In the genomic region with DNA sequence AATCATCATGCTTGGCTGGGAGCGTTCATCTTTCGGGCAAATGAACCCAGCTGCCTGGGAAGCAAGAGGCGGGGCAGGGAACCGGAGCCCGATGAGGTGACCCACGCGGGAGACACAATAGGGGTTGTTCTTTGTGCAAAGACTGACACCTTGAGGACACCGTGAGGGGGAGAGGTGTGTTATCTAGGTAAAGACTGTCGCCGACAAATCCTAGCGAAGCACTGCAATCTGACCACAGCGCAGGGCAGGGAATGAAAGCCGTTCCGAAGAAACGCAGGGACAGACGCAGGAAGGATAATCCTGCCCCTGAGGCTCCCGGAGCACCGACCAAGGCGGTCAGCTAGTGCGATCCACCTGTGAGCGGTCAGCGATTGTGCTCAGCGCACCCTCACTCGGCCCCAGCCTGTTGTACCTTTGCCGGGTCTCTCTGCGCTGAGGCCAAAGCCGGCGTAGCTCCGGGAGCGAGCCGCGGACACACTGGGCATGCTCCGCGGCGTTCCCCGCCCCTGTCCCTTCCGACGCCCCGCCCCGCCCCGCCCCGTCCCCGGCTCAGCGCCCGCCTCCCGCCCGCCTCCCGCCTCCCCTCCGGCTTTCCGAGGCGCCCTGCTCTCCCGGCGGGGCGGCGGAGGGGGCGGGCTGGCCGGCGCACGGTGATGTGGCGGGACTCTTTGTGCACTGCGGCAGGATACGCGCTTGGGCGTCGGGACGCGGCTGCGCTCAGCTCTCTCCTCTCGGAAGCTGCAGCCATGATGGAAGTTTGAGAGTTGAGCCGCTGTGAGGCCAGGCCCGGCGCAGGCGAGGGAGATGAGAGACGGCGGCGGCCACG, we compare ENCODE assay signal across 8 mouse cellular contexts. TPM values are rescaled to one million over a fixed set of nuclear protein-coding genes. Genes with fewer than 3 reads are reported as not detected.
DNase-seq lines count a peak whose midpoint lies in the region; ATAC-seq and TF ChIP-seq lines count a peak whose summit lies in the region.

TSS of gene Pten (plus strand) at position 598 of the 826 bp plus-strand sequence.

- peak; percentile 88 for DNase-seq in c-Kit-positive CD71-positive TER-119-positive erythroid progenitor cells, embryonic 14.5 days (ENCODE audit: low spot score)
- peak; percentile 96 for DNase-seq in kidney, postnatal 36 days
- DNase-seq in neural tube, embryonic 11.5 days (ENCODE audit: low spot score), result peak; percentile 96

- WGBS in forebrain, embryonic 12.5 days, result under 1% methylated on average over 61 of the region's 77 CpGs
- WGBS in heart, embryonic 16.5 days, result under 1% methylated on average over 61 of the region's 77 CpGs
- WGBS in liver, embryonic 15.5 days (ENCODE audit: insufficient replicate concordance), result under 1% methylated on average over 77 of the region's 77 CpGs
- WGBS in neural tube, embryonic 11.5 days, result under 1% methylated on average over 58 of the region's 77 CpGs
- WGBS in stomach, embryonic 16.5 days, result 0% methylated on average over 70 of the region's 77 CpGs

- no peaks in the 10 kb centered on the region for H3K4me1 ChIP-seq in ES-Bruce4 (ENCODE audit: control insufficient read depth, insufficient read depth, low read length)
- peaks cover 34% of the 10 kb centered on the region for H3K4me1 ChIP-seq in forebrain, embryonic 12.5 days
- peaks cover 17% of the 10 kb centered on the region for H3K4me1 ChIP-seq in heart, embryonic 16.5 days (ENCODE audit: control insufficient read depth, insufficient read depth, low read length)
- peaks cover 50% of the 10 kb centered on the region for H3K4me1 ChIP-seq in liver, embryonic 15.5 days (replicated peaks)
- H3K4me1 ChIP-seq in neural tube, embryonic 11.5 days (ENCODE audit: control insufficient read depth, insufficient read depth, low read length), result peaks cover 8% of the 10 kb centered on the region; the same call in 1 of the 2 replicates
- H3K4me1 ChIP-seq in stomach, embryonic 16.5 days (ENCODE audit: control insufficient read depth, insufficient read depth, low read length), result peaks cover 19% of the 10 kb centered on the region

- peak; percentile 89 for ATAC-seq in forebrain, embryonic 12.5 days (ENCODE audit: low FRiP score)
- peak; percentile 85 for ATAC-seq in heart, embryonic 16.5 days (replicated peaks; ENCODE audit: extremely low read depth, insufficient read depth, low FRiP score)
- ATAC-seq in liver, embryonic 15.5 days (ENCODE audit: insufficient read depth), result peak; percentile 87
- ATAC-seq in neural tube, embryonic 11.5 days (ENCODE audit: insufficient read depth, low FRiP score, low TSS enrichment), result peak; percentile 90
- peak; percentile 91 for ATAC-seq in stomach, embryonic 16.5 days (ENCODE audit: insufficient read depth, low FRiP score)

- H3K9ac ChIP-seq in ES-Bruce4 (ENCODE audit: low read depth, poor library complexity, severe bottlenecking), result peak within 1 kb of the TSS; percentile 97
- peak within 1 kb of the TSS; percentile 98 for H3K9ac ChIP-seq in forebrain, embryonic 12.5 days
- peak within 1 kb of the TSS; percentile 93 for H3K9ac ChIP-seq in heart, embryonic 16.5 days (ENCODE audit: low read length)
- peak within 1 kb of the TSS; percentile 97 for H3K9ac ChIP-seq in liver, embryonic 15.5 days
- H3K9ac ChIP-seq in neural tube, embryonic 11.5 days (ENCODE audit: low read length), result peak within 1 kb of the TSS; percentile 90
- peak within 1 kb of the TSS; percentile 100 for H3K9ac ChIP-seq in stomach, embryonic 16.5 days (ENCODE audit: low read length)

- TF ChIP-seq EP300 in ES-Bruce4 (IDR thresholded peaks at IDR 0.05; ENCODE audit: insufficient read depth, low read depth, low read length), result peak; percentile 81

- peaks cover 3% of the 10 kb centered on the region; the same call in 1 of the 2 replicates for H3K36me3 ChIP-seq in ES-Bruce4 (ENCODE audit: control insufficient read depth, insufficient read depth, low read length, poor library complexity, severe bottlenecking)
- H3K36me3 ChIP-seq in forebrain, embryonic 12.5 days (replicated peaks), result no peaks in the 10 kb centered on the region
- no peaks in the 10 kb centered on the region for H3K36me3 ChIP-seq in heart, embryonic 16.5 days (ENCODE audit: control insufficient read depth, insufficient read depth)
- H3K36me3 ChIP-seq in liver, embryonic 15.5 days (replicated peaks), result no peaks in the 10 kb centered on the region
- H3K36me3 ChIP-seq in neural tube, embryonic 11.5 days (ENCODE audit: control insufficient read depth, insufficient read depth, low read length), result no peaks in the 10 kb centered on the region
- no peaks in the 10 kb centered on the region for H3K36me3 ChIP-seq in stomach, embryonic 16.5 days (ENCODE audit: control insufficient read depth, insufficient read depth, low read length)

- peak within 1 kb of the TSS; percentile 92 for H3K4me2 ChIP-seq in forebrain, embryonic 12.5 days
- peak within 1 kb of the TSS; percentile 98 for H3K4me2 ChIP-seq in heart, embryonic 16.5 days (ENCODE audit: low read depth, low read length)
- peak within 1 kb of the TSS; percentile 100 for H3K4me2 ChIP-seq in liver, embryonic 15.5 days
- peak within 1 kb of the TSS; percentile 96 for H3K4me2 ChIP-seq in neural tube, embryonic 11.5 days (ENCODE audit: low read depth)
- H3K4me2 ChIP-seq in stomach, embryonic 16.5 days (ENCODE audit: low read depth, low read length), result peak within 1 kb of the TSS; percentile 96

- no peak for TF ChIP-seq CTCF in ES-Bruce4 (IDR thresholded peaks at IDR 0.05; ENCODE audit: low read depth, low read length)

- no peaks in the 10 kb centered on the region for H3K9me3 ChIP-seq in ES-Bruce4 (replicated peaks; ENCODE audit: control insufficient read depth, insufficient read depth, low read length, poor library complexity, severe bottlenecking)
- H3K9me3 ChIP-seq in forebrain, embryonic 12.5 days, result no peaks in the 10 kb centered on the region
- no peaks in the 10 kb centered on the region for H3K9me3 ChIP-seq in heart, embryonic 16.5 days (replicated peaks; ENCODE audit: control insufficient read depth, low read length)
- H3K9me3 ChIP-seq in liver, embryonic 15.5 days (replicated peaks), result no peaks in the 10 kb centered on the region
- no peaks in the 10 kb centered on the region for H3K9me3 ChIP-seq in neural tube, embryonic 11.5 days (ENCODE audit: control insufficient read depth, low read length)
- H3K9me3 ChIP-seq in stomach, embryonic 16.5 days (replicated peaks; ENCODE audit: control insufficient read depth, low read length), result no peaks in the 10 kb centered on the region

- peak within 1 kb of the TSS; percentile 44 for H3K27ac ChIP-seq in ES-Bruce4 (ENCODE audit: insufficient read depth, low read length)
- peak within 1 kb of the TSS; percentile 100 for H3K27ac ChIP-seq in forebrain, embryonic 12.5 days
- peak within 1 kb of the TSS; percentile 99 for H3K27ac ChIP-seq in heart, embryonic 16.5 days (ENCODE audit: low read length)
- peak within 1 kb of the TSS; percentile 94 for H3K27ac ChIP-seq in liver, embryonic 15.5 days (replicated peaks)
- H3K27ac ChIP-seq in neural tube, embryonic 11.5 days (ENCODE audit: low read depth, low read length), result peak within 1 kb of the TSS; percentile 97
- H3K27ac ChIP-seq in stomach, embryonic 16.5 days (ENCODE audit: low read length), result peak within 1 kb of the TSS; percentile 99

- peak; percentile 66 for TF ChIP-seq POLR2A in ES-Bruce4 (IDR thresholded peaks at IDR 0.05; ENCODE audit: insufficient read depth, low read length)

- H3K4me3 ChIP-seq in ES-Bruce4 (ENCODE audit: low read depth, low read length), result peak within 1 kb of the TSS; percentile 95
- peak within 1 kb of the TSS; percentile 94 for H3K4me3 ChIP-seq in forebrain, embryonic 12.5 days (replicated peaks)
- H3K4me3 ChIP-seq in heart, embryonic 16.5 days (ENCODE audit: low read length), result peak within 1 kb of the TSS; percentile 92
- H3K4me3 ChIP-seq in liver, embryonic 15.5 days (replicated peaks), result peak within 1 kb of the TSS; percentile 98
- H3K4me3 ChIP-seq in neural tube, embryonic 11.5 days (ENCODE audit: low read depth, low read length), result peak within 1 kb of the TSS; percentile 97
- peak within 1 kb of the TSS; percentile 74 for H3K4me3 ChIP-seq in stomach, embryonic 16.5 days (replicated peaks; ENCODE audit: low read length)

- H3K27me3 ChIP-seq in ES-Bruce4 (ENCODE audit: control insufficient read depth, insufficient read depth, low read length, poor library complexity, severe bottlenecking), result no peaks in the 10 kb centered on the region
- 0 out of 2 replicates have a peak, but pooled peaks cover 5% of the 10 kb centered on the region for H3K27me3 ChIP-seq in forebrain, embryonic 12.5 days
- H3K27me3 ChIP-seq in heart, embryonic 16.5 days (ENCODE audit: control insufficient read depth, insufficient read depth, low read length), result no peaks in the 10 kb centered on the region
- H3K27me3 ChIP-seq in liver, embryonic 15.5 days, result peaks cover 10% of the 10 kb centered on the region
- no peaks in the 10 kb centered on the region for H3K27me3 ChIP-seq in neural tube, embryonic 11.5 days (ENCODE audit: control insufficient read depth, insufficient read depth, low read length)
- no peaks in the 10 kb centered on the region; the same call in 1 of the 2 replicates for H3K27me3 ChIP-seq in stomach, embryonic 16.5 days (ENCODE audit: control insufficient read depth, insufficient read depth, low read length)

RNA-seq across cellular contexts. Expression of gene Pten, which starts in this region (rescaled TPM):
- polyA plus RNA-seq in ES-Bruce4 (2011; ENCODE audit: insufficient read depth, insufficient read length, low read depth, missing spikeins), result 58.8 and 64.1 TPM in 2 replicates
- 14.0 and 14.3 TPM in 2 replicates for polyA plus RNA-seq in forebrain, embryonic 12.5 days (2016; fragmentation: Nextera tagmentation; extraction: Ambion mirVana)
- 4.7 and 5.1 TPM in 2 replicates for polyA plus RNA-seq in heart, embryonic 16.5 days (2015; fragmentation: Nextera tagmentation; extraction: Ambion mirVana)
- 2.4 and 2.6 TPM in 2 replicates for polyA plus RNA-seq in liver, embryonic 15.5 days (2015; fragmentation: Nextera tagmentation; extraction: Ambion mirVana)
- 8.2 and 8.3 TPM in 2 replicates for polyA plus RNA-seq in neural tube, embryonic 11.5 days (2014; fragmentation: Nextera tagmentation; extraction: Ambion mirVana)
- polyA plus RNA-seq in stomach, embryonic 16.5 days (2015; fragmentation: Nextera tagmentation; extraction: Ambion mirVana), result 7.1 and 8.2 TPM in 2 replicates

Comparison
In these comparisons a context has a peak if more than half of its experiments do, and no peak if none do; other contexts are left out.
1. Peak in every context shown above with its lines: DNase-seq, ATAC-seq, H3K4me3 ChIP-seq and H3K27ac ChIP-seq.
2. H3K27ac ChIP-seq: peak in every context shown above with its lines; median percentile 100 in forebrain, embryonic 12.5 days; 99 in heart, embryonic 16.5 days; 99 in stomach, embryonic 16.5 days; 97 in neural tube, embryonic 11.5 days; 94 in liver, embryonic 15.5 days; 44 in ES-Bruce4.